In the genomic region with DNA sequence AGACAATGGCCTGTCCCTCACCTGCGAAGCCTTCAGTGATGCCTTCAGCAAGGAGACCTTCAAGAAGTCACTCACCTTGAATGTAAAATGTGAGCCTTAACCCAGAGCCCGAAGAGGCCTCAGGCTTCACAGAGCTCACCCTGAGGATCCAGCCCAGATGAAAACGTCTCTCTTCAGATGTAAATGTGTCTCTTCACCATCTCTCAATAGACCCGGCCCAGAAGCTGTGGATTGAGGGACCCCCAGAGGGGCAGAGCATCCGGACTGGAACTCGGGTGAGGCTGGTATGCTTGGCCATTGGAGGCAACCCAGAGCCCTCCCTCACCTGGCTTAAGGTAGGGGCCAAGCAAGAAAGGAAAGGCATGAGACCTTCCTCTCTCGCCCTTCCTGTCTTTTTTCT, we compare ENCODE assay signal across 22 mouse cellular contexts. TPM values are rescaled to one million over a fixed set of nuclear protein-coding genes. Genes with fewer than 3 reads are reported as not detected.
"Had no signal": no experiment of that assay in that cellular context is flagged by ENCODE, and none has a peak within 500 bp of the region (broad histone marks: within the 10 kb centered on the region; RNA-seq: fewer than 3 reads in every experiment).

No protein-coding gene starts in this region.

- H3K27ac ChIP-seq: midbrain, embryonic 10.5 days; midbrain, embryonic 12.5 days; neural tube, embryonic 13.5 days; neural tube, embryonic 15.5 days; stomach, embryonic 15.5 days; stomach, postnatal 0 days had no signal

- H3K9me3 ChIP-seq: midbrain, embryonic 10.5 days; midbrain, embryonic 12.5 days; neural tube, embryonic 13.5 days; neural tube, embryonic 15.5 days; stomach, embryonic 15.5 days had no signal

- DNase-seq: lung, adult 18-20 months; lung, embryonic 14.5 days; lung, postnatal 10 days; lung, postnatal 4 days; midbrain, embryonic 14.5 days; retina, postnatal 1 day; right cerebral cortex, adult 18-20 months; thymus, adult 2 months; thymus, postnatal 25 days; thymus, postnatal 4 days had no signal

- H3K4me3 ChIP-seq: midbrain, embryonic 10.5 days; midbrain, embryonic 12.5 days; myocyte; neural tube, embryonic 13.5 days; neural tube, embryonic 15.5 days; stomach, embryonic 15.5 days had no signal

- H3K36me3 ChIP-seq: midbrain, embryonic 10.5 days; midbrain, embryonic 12.5 days; neural tube, embryonic 13.5 days; neural tube, embryonic 15.5 days; stomach, embryonic 15.5 days had no signal

- H3K4me1 ChIP-seq: stomach, embryonic 15.5 days had no signal

RNA-seq across cellular contexts. Expression of a gene that starts 5.5 kb away (rescaled TPM):
- polyA plus RNA-seq: lung, embryonic 14.5 days; lung, embryonic 16.5 days had no signal

RNA-seq across cellular contexts. Expression of a gene that starts 6.1 kb away (rescaled TPM):
- total RNA-seq: megakaryocyte-erythroid progenitor cell, adult 5-6 weeks had no signal
- polyA plus RNA-seq: lung, embryonic 14.5 days; lung, embryonic 16.5 days; myocyte had no signal

RNA-seq across cellular contexts. Expression of a gene that starts 18.2 kb away (rescaled TPM):
- total RNA-seq: megakaryocyte-erythroid progenitor cell, adult 5-6 weeks had no signal

RNA-seq across cellular contexts. Expression of a gene that starts 29.9 kb away (rescaled TPM):
- total RNA-seq: megakaryocyte, adult 5-6 weeks; megakaryocyte-erythroid progenitor cell, adult 5-6 weeks had no signal
- polyA plus RNA-seq: lung, embryonic 14.5 days; midbrain, embryonic 10.5 days; midbrain, embryonic 12.5 days; midbrain, embryonic 14.5 days; midbrain, embryonic 16.5 days; myocyte; neural tube, embryonic 11.5 days; neural tube, embryonic 13.5 days; neural tube, embryonic 15.5 days had no signal
